Comparison of ENCODE assay signal across 10 mouse cellular contexts in genomic region chr5:143058675-143059074, GRCm38 (mm10). TPM values are rescaled to one million over a fixed set of nuclear protein-coding genes. Genes with fewer than 3 reads are reported as not detected.
A peak's percentile ranks its signal among the peaks of the same experiment; 100 is the strongest.
DNase-seq lines count a peak whose midpoint lies in the region; ATAC-seq and TF ChIP-seq lines count a peak whose summit lies in the region.
"Had no signal": no experiment of that assay in that cellular context is flagged by ENCODE, and none has a peak within 500 bp of the region (broad histone marks: within the 10 kb centered on the region; RNA-seq: fewer than 3 reads in every experiment).

No protein-coding gene starts in this region.

- H3K79me2 ChIP-seq in heart, adult 2 months (replicated peaks; ENCODE audit: control insufficient read depth, insufficient read depth, low read length): no peaks in the 10 kb centered on the region

- no peaks in the 10 kb centered on the region for H3K27me3 ChIP-seq in heart, adult 2 months (ENCODE audit: control insufficient read depth, insufficient read depth, low read length)
- H3K27me3 ChIP-seq in midbrain, embryonic 10.5 days (ENCODE audit: low read depth, poor library complexity, severe bottlenecking): peaks cover 46% of the 10 kb centered on the region
- no peaks in the 10 kb centered on the region for H3K27me3 ChIP-seq in midbrain, embryonic 14.5 days (ENCODE audit: control insufficient read depth, insufficient read depth, low read length)
- no peaks in the 10 kb centered on the region for H3K27me3 ChIP-seq in forebrain, embryonic 15.5 days
- H3K27me3 ChIP-seq: neural tube, embryonic 12.5 days had no signal

- no peak for ATAC-seq in midbrain, embryonic 14.5 days (ENCODE audit: low FRiP score, low TSS enrichment)
- ATAC-seq in forebrain, embryonic 15.5 days (replicated peaks): no peak
- no peak for ATAC-seq in monocyte, adult 5-6 weeks (replicated peaks; ENCODE audit: insufficient number of reproducible peaks, low FRiP score, low TSS enrichment, poor library complexity, severe bottlenecking)

- H3K4me1 ChIP-seq in heart, adult 2 months (ENCODE audit: control insufficient read depth, insufficient read depth, low read length): peaks cover 22% of the 10 kb centered on the region
- H3K4me1 ChIP-seq in midbrain, embryonic 10.5 days: peaks cover 68% of the 10 kb centered on the region
- peaks cover 5% of the 10 kb centered on the region; the same call in 1 of the 2 replicates for H3K4me1 ChIP-seq in midbrain, embryonic 14.5 days (ENCODE audit: control insufficient read depth, insufficient read depth, low read length)
- H3K4me1 ChIP-seq in forebrain, embryonic 15.5 days: peaks cover 23% of the 10 kb centered on the region
- H3K4me1 ChIP-seq in olfactory bulb, adult 2 months (ENCODE audit: control insufficient read depth, insufficient read depth, low read length): peaks cover 2% of the 10 kb centered on the region; the same call in 1 of the 2 replicates

- no peak for TF ChIP-seq CTCF in heart, adult 2 months (IDR thresholded peaks at IDR 0.05)
- no peak for TF ChIP-seq CTCF in olfactory bulb, adult 2 months (IDR thresholded peaks at IDR 0.05; ENCODE audit: insufficient read depth, low read depth, low read length)

- intact Hi-C loops in heart, adult 2 months (cut with DNase I): no loop called here

- no peak for TF ChIP-seq POLR2A in heart, adult 2 months (IDR thresholded peaks at IDR 0.05; ENCODE audit: insufficient read depth, low read depth, low read length)
- TF ChIP-seq POLR2A in olfactory bulb, adult 2 months (IDR thresholded peaks at IDR 0.05; ENCODE audit: insufficient read depth, low read depth, low read length): no peak

- TF ChIP-seq EP300 in heart, adult 2 months (IDR thresholded peaks at IDR 0.05; ENCODE audit: insufficient read depth, low read depth, low read length): no peak

- H3K36me3 ChIP-seq in heart, adult 2 months (ENCODE audit: control insufficient read depth, insufficient read depth, low read length): peaks cover 30% of the 10 kb centered on the region
- peaks cover 52% of the 10 kb centered on the region for H3K36me3 ChIP-seq in midbrain, embryonic 10.5 days
- H3K36me3 ChIP-seq in midbrain, embryonic 14.5 days (ENCODE audit: control insufficient read depth, insufficient read depth, low read length): peaks cover 13% of the 10 kb centered on the region
- peaks cover 6% of the 10 kb centered on the region; the same call in 1 of the 2 replicates for H3K36me3 ChIP-seq in forebrain, embryonic 15.5 days

- DNase-seq in heart, adult 2 months: no peak
- no peak for DNase-seq in heart, postnatal 4 days
- DNase-seq in midbrain, embryonic 10.5 days (ENCODE audit: low spot score): no peak
- no peak for DNase-seq in midbrain, embryonic 14.5 days
- no peak for DNase-seq in cerebellum, postnatal 25 days
- DNase-seq: thymus, adult 2 months had no signal

- H3K4me2 ChIP-seq in midbrain, embryonic 14.5 days (ENCODE audit: low read length): no peak overlapping the region
- no peak overlapping the region for H3K4me2 ChIP-seq in forebrain, embryonic 15.5 days (replicated peaks)
- H3K4me2 ChIP-seq: neural tube, embryonic 12.5 days had no signal

- H3K9me3 ChIP-seq in midbrain, embryonic 10.5 days (replicated peaks): no peaks in the 10 kb centered on the region
- no peaks in the 10 kb centered on the region for H3K9me3 ChIP-seq in midbrain, embryonic 14.5 days (ENCODE audit: control insufficient read depth, low read length)
- no peaks in the 10 kb centered on the region for H3K9me3 ChIP-seq in forebrain, embryonic 15.5 days
- H3K9me3 ChIP-seq: neural tube, embryonic 12.5 days had no signal

- H3K4me3 ChIP-seq in heart, adult 2 months: no peak overlapping the region
- H3K4me3 ChIP-seq in midbrain, embryonic 10.5 days: no peak overlapping the region
- H3K4me3 ChIP-seq in midbrain, embryonic 14.5 days (replicated peaks; ENCODE audit: low read depth, low read length): no peak overlapping the region
- H3K4me3 ChIP-seq in forebrain, embryonic 15.5 days: no peak overlapping the region
- H3K4me3 ChIP-seq in olfactory bulb, adult 2 months (ENCODE audit: insufficient read depth, low read depth, low read length): no peak overlapping the region
- H3K4me3 ChIP-seq: neural tube, embryonic 12.5 days had no signal

- H3K27ac ChIP-seq in heart, adult 2 months: peak overlapping the region; percentile 58
- H3K27ac ChIP-seq in midbrain, embryonic 10.5 days (replicated peaks): peak overlapping the region; percentile 24; the same call in 1 of the 2 replicates
- no peak overlapping the region for H3K27ac ChIP-seq in midbrain, embryonic 14.5 days (replicated peaks; ENCODE audit: low read depth, low read length)
- peak overlapping the region; percentile 49; the same call in 1 of the 2 replicates for H3K27ac ChIP-seq in forebrain, embryonic 15.5 days (replicated peaks)
- peak overlapping the region; percentile 67; the same call in 1 of the 2 replicates for H3K27ac ChIP-seq in olfactory bulb, adult 2 months (ENCODE audit: insufficient read depth, low read depth, low read length)
- H3K27ac ChIP-seq: neural tube, embryonic 12.5 days had no signal

- H3K9ac ChIP-seq in heart, adult 2 months (ENCODE audit: low read depth, low read length): no peak overlapping the region
- H3K9ac ChIP-seq in midbrain, embryonic 14.5 days (replicated peaks; ENCODE audit: low read length): no peak overlapping the region
- no peak overlapping the region for H3K9ac ChIP-seq in forebrain, embryonic 15.5 days (replicated peaks)
- H3K9ac ChIP-seq: neural tube, embryonic 12.5 days had no signal

RNA-seq across cellular contexts. Expression of gene Rnf216, which starts 54.1 kb away (rescaled TPM):
- total RNA-seq in heart, adult 2 months (2021): 10 to 100 TPM; 23.3 to 23.8 TPM
- polyA plus RNA-seq in heart, adult 2 months (2012; rRNA removed): 16.5 and 16.8 TPM in 2 replicates
- total RNA-seq in heart, postnatal 4 days (2021): 10 to 100 TPM; 28.9 to 32.2 TPM
- polyA plus RNA-seq in midbrain, embryonic 10.5 days (2016; fragmentation: Nextera tagmentation; extraction: Ambion mirVana): 39.8 and 46.5 TPM in 2 replicates
- 28.9 and 32.1 TPM in 2 replicates for polyA plus RNA-seq in midbrain, embryonic 14.5 days (2014; fragmentation: Nextera tagmentation; extraction: Ambion mirVana)
- 36.2 and 37.3 TPM in 2 replicates for polyA plus RNA-seq in forebrain, embryonic 15.5 days (2015; fragmentation: Nextera tagmentation; extraction: Ambion mirVana)
- polyA plus RNA-seq in olfactory bulb, adult 2 months (2012; ENCODE audit: insufficient read depth, insufficient read length, low replicate concordance, missing spikeins): not detected in 2 replicates
- 100 to 120 TPM (median 101 TPM) in 3 replicates for total RNA-seq in monocyte, adult 5-6 weeks (2017)
